Mouse (Mus musculus) cerebellum, postnatal 14 days (tissue): ENCODE measurements at regions not wholly inside any gene's neighbourhood (a gene's known extent, or its start where the extent isn't known, plus 50 kb on each side); places are given as distances from the start of the nearest gene placed in this dataset.
"Not testable (repeated sequence)": the region's sequence is repeated elsewhere in the genome, so short reads cannot be mapped to it uniquely, and the experiment has no call there.

Source experiments
- DNase-seq, 2 experiments: peaks; one replicate each; pipeline ENCODE4 v3.0.0; 2021; ENCODE audit warnings: mixed read lengths in 2 of 2

- DNase-seq: no peak
Measured at GRCm38 (mm10) chr10:96685991-96686601, 69.3 kb downstream of the Btg1 start.

- peak; percentile 29 to 38 for DNase-seq
Measured at GRCm38 (mm10) chr10:96686659-96687440, 70.0 kb downstream of the Btg1 start.

GRCm38 (mm10) chr10:96687441-96687772, 70.6 kb downstream of the Btg1 start:
- DNase-seq: no peak

DNA sequence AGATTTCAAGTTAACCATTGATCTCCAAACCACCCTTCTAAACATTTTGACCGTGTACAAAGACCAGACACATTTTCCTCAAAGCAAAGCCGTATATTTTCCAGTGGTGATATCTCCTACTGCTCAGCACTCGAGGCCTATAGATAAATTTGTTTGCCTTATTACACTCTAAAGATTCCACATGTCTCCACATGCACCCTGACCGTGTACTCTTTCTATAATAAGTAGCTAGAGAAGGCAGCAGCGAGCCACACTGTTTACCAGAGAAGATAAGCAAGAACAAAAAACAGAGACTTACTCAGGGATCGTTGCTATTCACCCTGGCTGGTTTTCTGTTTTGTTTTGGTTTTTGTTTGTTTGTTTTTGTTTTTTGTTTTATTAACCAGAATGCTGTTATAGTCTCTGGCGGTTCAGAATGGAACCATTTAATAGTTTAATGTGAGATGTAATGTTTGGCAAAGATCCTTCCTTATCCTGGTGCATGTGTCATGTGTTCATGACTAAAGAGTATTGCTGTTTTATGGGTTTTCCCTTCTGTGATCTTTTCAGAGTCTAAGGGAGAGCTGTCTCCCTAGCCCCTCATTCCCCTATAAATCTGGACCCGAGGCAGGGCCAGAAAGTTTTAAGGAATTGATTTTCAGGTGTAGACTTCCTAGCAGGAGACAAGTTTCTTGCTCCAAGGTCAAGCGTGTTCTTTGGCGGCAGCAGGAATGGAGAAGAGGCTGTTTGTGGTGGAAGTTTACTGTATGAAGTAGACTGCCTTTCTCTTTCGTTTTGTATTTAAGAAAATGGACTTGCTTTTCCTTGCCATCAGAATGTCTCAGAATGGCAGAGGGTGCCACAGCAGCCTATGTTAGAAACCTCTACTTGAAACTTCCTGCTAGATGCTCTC, 73.4 kb downstream of the Btg1 start:
- no peak for DNase-seq

DNA sequence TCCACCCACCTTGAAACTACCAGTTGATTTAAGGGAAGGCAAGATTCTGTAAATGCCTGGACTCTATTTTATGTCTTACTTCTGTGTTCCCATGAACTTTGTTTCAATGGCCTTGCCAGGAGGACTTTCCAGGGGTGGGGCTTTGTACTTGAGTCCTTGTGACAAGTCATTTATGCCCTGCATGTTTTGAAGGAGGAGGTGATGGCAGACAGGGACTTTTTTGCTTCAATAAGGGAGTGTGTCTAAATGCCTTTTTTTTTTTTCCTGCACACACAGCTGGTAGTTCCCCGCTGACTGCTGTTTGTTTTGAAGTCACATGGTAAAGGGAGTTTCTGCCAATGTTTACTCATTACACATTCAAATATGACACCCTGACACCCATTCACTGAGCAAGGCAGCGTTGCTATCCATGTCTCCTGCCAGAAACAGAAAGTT, 74.1 kb downstream of the Btg1 start:
- DNase-seq: no peak

DNA sequence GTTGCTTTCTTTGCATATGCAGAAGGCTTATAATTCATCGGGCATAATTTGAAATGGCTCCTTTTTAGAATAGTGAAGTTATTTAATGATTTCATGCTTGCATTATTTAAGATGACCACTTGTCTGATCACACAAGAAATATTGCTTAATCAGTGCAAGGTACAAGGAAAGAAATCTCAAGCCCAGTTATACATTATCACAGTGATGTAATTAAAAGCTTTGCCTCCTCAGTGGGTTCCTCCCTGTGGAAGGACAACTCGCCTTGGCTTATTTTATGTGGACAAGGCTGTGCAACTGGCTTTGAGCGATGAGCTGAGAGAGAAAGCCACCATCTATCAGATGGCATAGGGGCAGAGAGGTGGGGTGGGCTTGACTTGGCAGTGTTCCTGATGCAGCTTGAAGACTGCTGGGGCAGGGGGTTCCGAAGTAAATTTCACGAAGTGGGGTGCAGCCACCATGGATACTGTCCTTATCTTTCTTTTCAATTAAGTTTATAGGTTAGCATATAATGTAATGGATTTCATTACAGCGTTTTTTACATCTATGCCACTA, 74.6 kb downstream of the Btg1 start:
- no peak for DNase-seq

DNA sequence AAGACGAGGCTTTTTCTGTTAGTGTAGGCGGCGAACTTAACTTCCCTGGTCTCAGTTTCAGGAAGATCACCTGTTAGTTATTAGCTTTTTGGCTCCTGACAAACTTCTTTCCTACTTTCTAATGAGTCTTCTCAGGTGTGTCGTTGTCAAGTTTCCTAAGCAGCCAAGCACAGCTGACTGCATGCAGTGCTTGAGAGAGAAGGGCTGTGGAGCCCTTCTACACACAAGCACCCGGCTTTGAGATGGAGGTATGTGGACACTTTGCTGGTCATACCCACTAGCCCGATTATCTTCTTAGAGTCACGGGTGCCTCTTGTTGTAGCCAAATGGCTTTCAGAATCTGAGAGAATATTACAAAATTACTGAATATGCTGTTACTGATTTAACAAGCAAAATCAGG, 76.0 kb downstream of the Btg1 start:
- no peak for DNase-seq

GRCm38 (mm10) chr10:96693766-96694165, 77.0 kb downstream of the Btg1 start:
- no peak for DNase-seq

DNA sequence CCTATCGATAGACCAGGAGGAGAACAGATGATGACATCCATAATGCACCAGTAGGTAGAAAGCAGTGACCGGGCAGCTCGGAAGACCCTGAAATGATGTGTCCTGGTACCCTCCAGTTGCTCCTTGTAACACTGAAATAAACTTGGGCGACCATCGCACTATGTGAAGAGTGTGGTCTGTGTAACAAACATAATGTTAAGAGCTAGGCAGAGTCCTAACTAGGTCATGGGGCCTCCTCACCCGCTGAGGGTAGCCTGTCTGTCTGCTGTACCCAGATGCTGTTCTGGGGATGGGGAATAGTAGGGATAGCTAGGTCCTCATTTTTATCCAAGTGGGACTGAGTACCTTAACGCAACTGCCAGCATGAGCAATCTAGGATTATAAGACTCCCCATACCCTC, 79.8 kb downstream of the Btg1 start:
- no peak for DNase-seq

GRCm38 (mm10) chr10:96697781-96698180, 81.0 kb downstream of the Btg1 start:
- DNase-seq: no peak

GRCm38 (mm10) chr10:96706656-96707055, 89.8 kb downstream of the Btg1 start:
- DNase-seq: no peak

- DNase-seq: peak in 1 of 2 experiments; percentile 38
Measured at GRCm38 (mm10) chr10:96708471-96708870, 91.7 kb downstream of the Btg1 start.

GRCm38 (mm10) chr10:96709698-96710356, 93.0 kb downstream of the Btg1 start:
- no peak for DNase-seq

DNA sequence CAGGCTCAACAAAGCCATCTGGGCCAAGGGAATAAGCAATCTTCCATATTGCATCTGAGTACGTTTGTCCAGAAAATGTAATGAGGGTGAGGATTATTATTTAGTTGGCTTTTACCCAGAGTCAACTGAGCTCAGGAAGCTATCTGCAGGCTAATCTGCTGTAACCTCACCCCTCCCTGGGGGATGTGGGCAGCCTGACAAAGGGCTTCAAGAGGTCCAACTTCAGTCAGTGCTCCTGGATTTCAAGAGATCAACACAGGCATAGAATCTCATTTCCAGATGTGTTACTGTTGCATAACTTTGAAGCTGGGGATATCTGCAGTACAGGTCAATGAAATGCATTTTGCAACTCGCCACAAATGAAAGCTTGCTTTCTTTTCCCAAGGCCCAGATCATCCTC, 95.2 kb downstream of the Btg1 start:
- no peak for DNase-seq

- DNase-seq: no peak
Measured at GRCm38 (mm10) chr10:96714702-96715101, 97.9 kb downstream of the Btg1 start.

GRCm38 (mm10) chr10:96717281-96717680, 100.5 kb downstream of the Btg1 start:
- no peak for DNase-seq

DNA sequence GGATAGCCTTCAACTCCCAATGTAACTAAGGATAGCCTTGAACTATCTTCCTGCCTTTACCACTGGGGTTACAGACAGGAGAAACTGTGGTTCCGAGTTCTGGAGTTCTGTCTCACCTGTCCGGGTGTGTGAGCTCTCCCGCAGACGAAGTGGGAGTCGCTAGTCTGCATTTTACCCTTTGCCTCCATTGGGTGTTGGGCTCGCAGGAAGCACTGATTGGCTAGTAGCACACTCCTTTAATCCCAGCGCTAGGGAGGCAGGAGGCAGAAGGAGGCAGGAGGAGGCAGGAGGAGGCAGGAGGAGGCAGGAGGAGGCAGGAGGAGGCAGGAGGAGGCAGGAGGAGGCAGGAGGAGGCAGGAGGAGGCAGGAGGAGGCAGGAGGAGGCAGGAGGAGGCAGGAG, 101.9 kb downstream of the Btg1 start:
- not testable (repeated sequence) for DNase-seq

DNA sequence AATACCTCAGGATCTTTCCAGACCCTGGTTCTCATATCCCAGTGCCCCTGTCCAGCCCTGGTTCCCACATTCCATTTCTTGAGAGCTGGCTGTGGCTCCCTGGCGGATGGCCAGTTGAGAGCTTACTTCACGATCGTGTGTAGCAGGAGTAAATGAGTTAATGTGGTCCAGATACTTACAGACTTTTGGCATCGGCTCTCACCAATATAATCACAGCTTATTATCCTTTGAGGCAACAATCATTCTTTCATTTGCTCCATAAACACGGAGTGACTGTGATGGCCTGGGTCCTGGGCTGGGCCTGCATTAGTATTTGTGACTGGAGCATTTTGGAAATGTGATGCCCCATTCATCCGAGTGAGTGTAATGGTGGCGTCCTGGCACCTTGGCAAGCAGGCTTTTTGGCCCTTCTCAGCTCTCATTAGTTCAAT, 103.5 kb downstream of the Btg1 start:
- DNase-seq: peak; percentile 61 to 66

- DNase-seq: no peak
Measured at GRCm38 (mm10) chr10:96720956-96721688, 104.3 kb downstream of the Btg1 start.

- peak; percentile 62 to 64 for DNase-seq
Measured at GRCm38 (mm10) chr10:96722491-96722890, 105.7 kb downstream of the Btg1 start.

GRCm38 (mm10) chr10:96723071-96723470, 106.3 kb downstream of the Btg1 start:
- no peak for DNase-seq
